Mouse (Mus musculus) intestine, postnatal 0 days (tissue): ENCODE results near the gene Zfp61. TPM values are rescaled to one million over a fixed set of nuclear protein-coding genes. Genes with fewer than 3 reads are reported as not detected.
A peak's percentile ranks its signal among the peaks of the same experiment; 100 is the strongest.

Source experiments
- ATAC-seq: fragments of 200-750 bp; cut with Nextera tagmentation; 2 replicates; pipeline ENCODE4 v1.8.0; 2017; ENCODE audit warnings: mild to moderate bottlenecking, moderate TSS enrichment, moderate library complexity
- H3K27ac ChIP-seq: fragments of 300-500 bp; sonication (generic); 2 replicates; pipeline ENCODE4 v1.5.1; 2014; ENCODE audit warnings: mild to moderate bottlenecking, low read depth, low read length, moderate library complexity
- H3K27me3 ChIP-seq: fragments of 300-500 bp; sonication (generic); replicated peaks from 2 replicates; pipeline ENCODE4 v1.6.1; 2014; ENCODE audit warnings: low read length, mixed read lengths; ENCODE audit not compliant: control insufficient read depth, insufficient read depth
- H3K36me3 ChIP-seq: fragments of 300-500 bp; sonication (generic); 2 replicates; pipeline ENCODE4 v1.6.1; 2014; ENCODE audit warnings: mild to moderate bottlenecking, moderate library complexity; ENCODE audit not compliant: control insufficient read depth, insufficient read depth
- H3K4me1 ChIP-seq: fragments of 300-500 bp; sonication (generic); replicated peaks from 2 replicates; pipeline ENCODE4 v1.6.1; 2014; ENCODE audit warnings: antibody characterized with exemption, low read length, mixed read lengths; ENCODE audit not compliant: control insufficient read depth, insufficient read depth
- H3K4me2 ChIP-seq: fragments of 300-500 bp; sonication (generic); replicated peaks from 2 replicates; pipeline ENCODE4 v1.6.1; 2014; ENCODE audit warnings: low read depth, mild to moderate bottlenecking, moderate library complexity
- H3K4me3 ChIP-seq: fragments of 300-500 bp; sonication (generic); 2 replicates; pipeline ENCODE4 v1.5.1; 2014; ENCODE audit warnings: low read depth, low read length
- H3K9ac ChIP-seq: fragments of 300-500 bp; sonication (generic); 2 replicates; pipeline ENCODE4 v1.6.1; 2014; ENCODE audit warnings: mild to moderate bottlenecking, low read depth, low read length
- H3K9me3 ChIP-seq: fragments of 300-500 bp; sonication (generic); 2 replicates; pipeline ENCODE4 v1.6.1; 2016; ENCODE audit warnings: mixed run types; ENCODE audit not compliant: control insufficient read depth
- CTCF ChIP-seq: sonication (generic); IDR thresholded peaks from 2 replicates; pipeline ENCODE4 v1.5.1; 2016; ENCODE audit warnings: low read depth, mild to moderate bottlenecking, control low read depth, antibody characterized with exemption, moderate library complexity
- WGBS: fragments of 180-500 bp; shearing (Covaris S2); extraction: QIAGEN DNeasy Blood & Tissue Kit; methylation state at CpG from one replicate; pipeline ENCODE4 v1.1.7; 2014; 5-methylcytosine and 5-hydroxymethylcytosine counted together
- polyA plus RNA-seq: library from polyadenylated mRNA; unstranded; fragments of >200 nt; fragmentation: Nextera tagmentation; extraction: Ambion mirVana; gene quantifications from 2 replicates; pipeline ENCODE4 v1.2.1, GENCODE M21; 2015

Zfp61 gene
- polyA plus RNA-seq, result 4.6 and 5.1 TPM in 2 replicates

DNA sequence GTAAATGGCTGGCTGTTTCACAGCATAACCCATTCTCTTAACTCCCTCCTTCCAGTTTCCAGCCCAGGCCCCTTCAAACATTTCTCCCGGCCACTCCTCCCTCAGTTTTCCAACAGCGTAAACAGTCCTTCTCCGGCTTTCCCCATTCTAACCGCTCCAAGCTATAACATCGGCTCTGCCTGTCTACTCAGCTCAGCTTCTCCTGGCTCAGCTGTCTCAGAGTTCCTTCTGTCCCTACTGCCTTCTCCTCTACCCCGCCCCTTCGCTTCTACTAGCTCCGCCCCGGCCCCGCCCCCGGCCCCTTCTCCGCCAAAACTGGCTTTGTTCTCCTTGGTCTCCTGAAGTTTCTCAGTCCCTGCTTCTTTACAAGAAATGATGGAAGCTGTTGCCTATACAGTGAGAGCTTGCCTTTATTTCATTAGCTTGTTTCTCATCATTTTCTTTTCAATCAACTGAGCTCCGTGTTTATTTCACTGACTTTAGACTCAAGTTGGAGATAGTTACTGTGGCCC, at the start of gene Zfp61:
Gene Zfp61 (minus strand): TSS at position 462 of the 512 bp plus-strand sequence.
- H3K4me1 ChIP-seq, result 0 out of 2 replicates have a peak, but pooled peaks cover 3% of the 10 kb centered on the region
- no peak within 1 kb of the TSS for H3K9ac ChIP-seq
- peak within 1 kb of the TSS; percentile 72 for H3K4me3 ChIP-seq
- peak within 1 kb of the TSS; percentile 94 for H3K4me2 ChIP-seq
- H3K36me3 ChIP-seq, result peaks cover 19% of the 10 kb centered on the region; the same call in 1 of the 2 replicates
- no peak for TF ChIP-seq CTCF
- 3% methylated on average over 13 of the region's 13 CpGs for WGBS
- H3K27me3 ChIP-seq, result no peaks in the 10 kb centered on the region
- H3K9me3 ChIP-seq, result no peaks in the 10 kb centered on the region
- ATAC-seq, result peak; percentile 48; the same call in 1 of the 2 replicates
- H3K27ac ChIP-seq, result no peak within 1 kb of the TSS

DNA sequence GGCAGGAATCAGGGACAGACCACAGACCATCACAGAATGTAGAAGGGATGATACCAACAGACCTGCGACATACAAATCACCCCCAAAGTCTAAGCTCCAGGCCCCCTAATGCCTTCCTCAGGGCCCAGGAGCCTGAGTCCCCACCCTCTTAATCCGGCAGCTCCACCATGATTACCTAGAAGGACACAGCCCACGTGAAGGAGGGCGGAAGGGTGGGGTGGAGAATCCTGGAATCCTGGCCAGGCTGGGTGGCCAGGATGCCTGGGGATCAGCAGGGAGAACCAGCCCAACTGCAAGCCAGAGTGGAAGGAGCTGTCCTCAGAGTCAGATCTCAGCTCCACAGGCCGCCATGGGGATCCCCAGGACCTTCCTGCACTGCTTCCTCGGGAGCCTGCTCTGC, 47.9 kb upstream of the Zfp61 start, which contains the start of gene Lypd5:
Gene Lypd5 (plus strand): TSS at position 301 of the 400 bp plus-strand sequence.
- Histone ChIP-seq H3K4me2 (no peak within 1 kb of the TSS), H3K9ac (no peak within 1 kb of the TSS), H3K4me3 (no peak within 1 kb of the TSS), H3K27me3 (no peaks in the 10 kb centered on the region), H3K27ac (no peak within 1 kb of the TSS), H3K4me1 (no peaks in the 10 kb centered on the region), H3K9me3 (no peaks in the 10 kb centered on the region), H3K36me3 (no peaks in the 10 kb centered on the region)
- no peak for ATAC-seq
- TF ChIP-seq CTCF, result no peak
- WGBS, result 37% methylated on average over 6 of the region's 6 CpGs

DNA sequence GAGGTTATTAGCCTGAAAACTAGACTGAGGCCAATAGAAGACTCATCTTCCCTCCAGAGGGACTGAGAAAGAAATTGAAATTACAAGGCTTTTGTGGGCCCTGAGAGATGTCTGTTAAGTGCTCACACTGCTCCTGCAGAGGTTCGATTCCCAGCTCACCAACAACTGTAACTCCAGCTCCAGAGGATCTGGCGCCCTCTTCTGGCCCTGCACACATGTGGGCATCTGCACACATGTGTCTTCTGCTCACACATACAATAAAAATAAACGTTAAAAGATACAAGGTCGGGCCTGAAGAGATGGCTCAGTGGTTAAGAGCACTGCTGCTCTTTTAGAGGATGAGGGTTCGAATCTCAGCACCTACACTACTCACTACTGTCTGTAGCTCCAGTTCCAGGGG, 45.4 kb upstream of the Zfp61 start:
- Histone ChIP-seq H3K36me3 (no peaks in the 10 kb centered on the region), H3K4me3 (no peak overlapping the region), H3K27me3 (no peaks in the 10 kb centered on the region), H3K9me3 (no peaks in the 10 kb centered on the region), H3K9ac (no peak overlapping the region), H3K4me1 (no peaks in the 10 kb centered on the region), H3K27ac (no peak overlapping the region), H3K4me2 (no peak overlapping the region)
- no peak for ATAC-seq
- 74% methylated on average over 5 of the region's 5 CpGs for WGBS
- TF ChIP-seq CTCF, result peak; percentile 22; the same call in 1 of the 2 replicates

DNA sequence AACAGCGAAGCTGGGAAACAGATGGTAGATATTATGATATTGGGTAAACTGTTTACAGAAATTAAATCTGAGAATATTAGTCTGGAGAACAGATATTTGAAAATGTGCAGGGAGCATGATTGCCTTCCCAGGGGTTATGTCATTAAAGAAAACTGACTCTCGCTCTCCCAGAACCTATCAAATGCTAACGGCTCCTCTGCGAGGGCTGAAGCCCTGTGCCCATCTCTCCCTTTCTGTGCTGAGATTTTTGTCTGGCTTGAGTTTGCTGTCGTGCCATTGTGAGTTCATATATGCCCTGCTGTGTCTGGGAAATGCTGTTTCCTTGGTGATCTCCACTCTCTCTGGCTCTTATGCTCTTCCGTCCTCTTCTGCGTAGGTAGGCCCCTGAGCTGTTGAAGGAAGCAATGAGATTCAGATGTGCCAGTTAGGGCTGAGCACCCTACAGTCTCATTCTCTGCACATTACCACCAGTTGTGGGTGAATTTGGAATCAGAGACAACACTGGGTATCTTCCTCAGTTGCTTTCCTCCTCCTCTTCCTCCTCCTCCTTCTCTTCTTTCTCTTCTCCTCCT, 42.8 kb upstream of the Zfp61 start:
- H3K4me1 ChIP-seq, result no peaks in the 10 kb centered on the region
- H3K36me3 ChIP-seq, result no peaks in the 10 kb centered on the region
- H3K9me3 ChIP-seq, result no peaks in the 10 kb centered on the region
- H3K9ac ChIP-seq, result no peak overlapping the region
- H3K4me2 ChIP-seq, result no peak overlapping the region
- no peak for TF ChIP-seq CTCF
- no peaks in the 10 kb centered on the region for H3K27me3 ChIP-seq
- ATAC-seq, result no peak
- no peak overlapping the region for H3K4me3 ChIP-seq
- H3K27ac ChIP-seq, result no peak overlapping the region
- 67% methylated on average over 7 of the region's 7 CpGs for WGBS

DNA sequence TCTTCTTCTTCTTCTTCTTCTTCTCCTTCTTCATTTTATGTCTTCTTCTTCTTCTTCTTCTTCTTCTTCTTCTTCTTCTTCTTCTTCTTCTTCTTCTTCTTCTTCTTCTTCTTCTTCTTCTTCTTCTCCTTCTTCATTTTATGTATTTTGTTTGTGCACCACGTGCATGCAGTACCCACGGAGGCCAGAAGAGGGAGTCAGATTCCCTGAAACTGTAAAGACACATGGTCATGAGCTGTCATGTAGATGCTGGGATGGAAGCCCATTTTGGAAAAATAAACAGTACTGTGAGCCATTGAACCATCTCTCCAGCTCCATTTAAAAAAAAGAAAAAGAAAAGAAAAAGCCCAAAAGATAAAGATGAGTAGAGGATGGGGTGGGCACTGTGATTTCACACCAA, 37.2 kb upstream of the Zfp61 start:
- no peak for ATAC-seq
- Histone ChIP-seq H3K9me3 (no peaks in the 10 kb centered on the region), H3K4me3 (no peak overlapping the region), H3K27me3 (peaks cover 6% of the 10 kb centered on the region; the same call in 1 of the 2 replicates), H3K4me1 (no peaks in the 10 kb centered on the region), H3K27ac (no peak overlapping the region), H3K36me3 (no peaks in the 10 kb centered on the region), H3K4me2 (no peak overlapping the region), H3K9ac (no peak overlapping the region)
- TF ChIP-seq CTCF, result peak; percentile 23; the same call in 1 of the 2 replicates
- WGBS, result 32% methylated on average over 2 of the region's 2 CpGs

DNA sequence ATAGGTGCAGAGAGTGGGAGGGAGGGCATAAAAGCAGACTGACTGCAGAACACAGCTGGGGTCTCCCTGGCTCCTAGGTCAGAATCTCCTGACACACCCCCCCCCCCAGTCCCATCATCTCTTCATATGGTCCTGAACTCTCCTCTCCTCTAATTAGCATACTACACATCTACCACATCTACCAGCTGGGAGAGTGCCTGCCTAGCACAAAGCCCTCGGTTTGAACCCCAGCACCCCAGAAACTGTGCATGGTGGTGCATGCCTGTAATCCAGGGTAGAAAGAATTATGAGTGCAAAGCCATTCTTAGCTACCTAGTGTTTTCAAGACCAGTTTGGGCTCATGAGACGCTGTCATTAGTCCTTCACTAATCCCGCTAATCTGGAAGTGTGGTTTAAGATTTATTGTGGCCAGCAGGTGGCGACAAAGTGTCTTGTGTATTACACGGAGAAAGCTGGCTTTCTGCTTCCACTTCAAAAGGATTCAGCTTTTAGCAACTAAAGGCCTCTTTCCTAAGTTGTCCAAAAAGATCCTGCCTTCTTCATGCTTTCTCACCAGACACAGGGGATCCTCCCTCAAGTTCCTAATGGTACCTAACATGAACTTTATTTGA, 34.8 kb upstream of the Zfp61 start:
- Histone ChIP-seq H3K27ac (no peak overlapping the region), H3K9ac (no peak overlapping the region), H3K4me1 (no peaks in the 10 kb centered on the region), H3K9me3 (no peaks in the 10 kb centered on the region), H3K36me3 (no peaks in the 10 kb centered on the region), H3K4me2 (no peak overlapping the region), H3K27me3 (peaks cover 15% of the 10 kb centered on the region; the same call in 1 of the 2 replicates), H3K4me3 (no peak overlapping the region)
- TF ChIP-seq CTCF, result peak; percentile 81
- WGBS, result 9% methylated on average over 5 of the region's 5 CpGs
- ATAC-seq, result no peak
